In genomic region chr14:78674606-78675005, GRCm38 (mm10) we compare ENCODE assay signal across 18 mouse cellular contexts. TPM values are rescaled to one million over a fixed set of nuclear protein-coding genes. Genes with fewer than 3 reads are reported as not detected.
DNase-seq lines count a peak whose midpoint lies in the region; ATAC-seq and TF ChIP-seq lines count a peak whose summit lies in the region.
"Had no signal": no experiment of that assay in that cellular context is flagged by ENCODE, and none has a peak within 500 bp of the region (broad histone marks: within the 10 kb centered on the region; RNA-seq: fewer than 3 reads in every experiment).

No protein-coding gene starts in this region.

- no peak overlapping the region for H3K4me2 ChIP-seq in heart, postnatal 0 days (ENCODE audit: low read depth, low read length)
- H3K4me2 ChIP-seq in heart, embryonic 12.5 days: no peak overlapping the region
- no peak overlapping the region for H3K4me2 ChIP-seq in lung, embryonic 14.5 days
- H3K4me2 ChIP-seq in forebrain, embryonic 12.5 days: no peak overlapping the region
- H3K4me2 ChIP-seq: heart, embryonic 13.5 days; hindbrain, embryonic 12.5 days; intestine, embryonic 15.5 days; midbrain, embryonic 13.5 days; stomach, embryonic 15.5 days had no signal

- TF ChIP-seq CTCF in heart, postnatal 0 days (IDR thresholded peaks at IDR 0.05; ENCODE audit: low read depth): no peak
- TF ChIP-seq CTCF in lung, embryonic 14.5 days (IDR thresholded peaks at IDR 0.05; ENCODE audit: low read depth): no peak

- H3K4me1 ChIP-seq in heart, postnatal 0 days (ENCODE audit: control insufficient read depth, insufficient read depth): peaks cover 10% of the 10 kb centered on the region
- peaks cover 28% of the 10 kb centered on the region for H3K4me1 ChIP-seq in heart, embryonic 12.5 days (replicated peaks)
- peaks cover 14% of the 10 kb centered on the region for H3K4me1 ChIP-seq in lung, embryonic 14.5 days (ENCODE audit: insufficient read depth)
- H3K4me1 ChIP-seq in forebrain, embryonic 12.5 days: 0 out of 2 replicates have a peak, but pooled peaks cover 3% of the 10 kb centered on the region
- H3K4me1 ChIP-seq: intestine, embryonic 15.5 days had no signal

- WGBS in heart, postnatal 0 days: 62% methylated on average over 9 of the region's 9 CpGs
- 76% methylated on average over 9 of the region's 9 CpGs for WGBS in heart, embryonic 12.5 days
- 69% methylated on average over 9 of the region's 9 CpGs for WGBS in lung, embryonic 14.5 days
- WGBS in forebrain, embryonic 12.5 days: 85% methylated on average over 9 of the region's 9 CpGs

- no peak overlapping the region for H3K4me3 ChIP-seq in heart, postnatal 0 days (ENCODE audit: low read depth, low read length)
- no peak overlapping the region for H3K4me3 ChIP-seq in heart, embryonic 12.5 days
- no peak overlapping the region for H3K4me3 ChIP-seq in lung, embryonic 14.5 days (ENCODE audit: low read depth, low read length)
- H3K4me3 ChIP-seq in forebrain, embryonic 12.5 days (replicated peaks): no peak overlapping the region
- H3K4me3 ChIP-seq: heart, embryonic 13.5 days; hindbrain, embryonic 12.5 days; intestine, embryonic 15.5 days; midbrain, embryonic 13.5 days; stomach, embryonic 15.5 days had no signal

- no peak for ATAC-seq in heart, postnatal 0 days (ENCODE audit: insufficient read depth, low read depth)
- no peak for ATAC-seq in heart, embryonic 12.5 days (ENCODE audit: insufficient number of reproducible peaks, low FRiP score)
- ATAC-seq in lung, embryonic 14.5 days (ENCODE audit: insufficient read depth): peak; percentile 35; the same call in 1 of the 2 replicates
- no peak for ATAC-seq in forebrain, embryonic 12.5 days (ENCODE audit: low FRiP score)
- ATAC-seq: intestine, embryonic 15.5 days; midbrain, embryonic 13.5 days had no signal

- H3K9ac ChIP-seq in heart, postnatal 0 days (replicated peaks; ENCODE audit: low read depth, low read length): no peak overlapping the region
- H3K9ac ChIP-seq in heart, embryonic 12.5 days: no peak overlapping the region
- no peak overlapping the region for H3K9ac ChIP-seq in lung, embryonic 14.5 days
- no peak overlapping the region for H3K9ac ChIP-seq in forebrain, embryonic 12.5 days
- H3K9ac ChIP-seq: heart, embryonic 13.5 days; hindbrain, embryonic 12.5 days; intestine, embryonic 15.5 days; midbrain, embryonic 13.5 days; stomach, embryonic 15.5 days had no signal

- H3K9me3 ChIP-seq in heart, postnatal 0 days (replicated peaks; ENCODE audit: control insufficient read depth, low read length): no peaks in the 10 kb centered on the region
- H3K9me3 ChIP-seq in heart, embryonic 12.5 days (replicated peaks): no peaks in the 10 kb centered on the region
- no peaks in the 10 kb centered on the region for H3K9me3 ChIP-seq in lung, embryonic 14.5 days (ENCODE audit: low read depth, low read length)
- no peaks in the 10 kb centered on the region for H3K9me3 ChIP-seq in forebrain, embryonic 12.5 days
- H3K9me3 ChIP-seq: heart, embryonic 13.5 days; hindbrain, embryonic 12.5 days; intestine, embryonic 15.5 days; midbrain, embryonic 13.5 days; stomach, embryonic 15.5 days had no signal

- TF ChIP-seq EP300 in heart, postnatal 0 days (IDR thresholded peaks at IDR 0.05; ENCODE audit: low read depth): no peak

- peak overlapping the region; percentile 44; the same call in 1 of the 2 replicates for H3K27ac ChIP-seq in heart, postnatal 0 days (ENCODE audit: low read depth)
- H3K27ac ChIP-seq in heart, embryonic 12.5 days (ENCODE audit: poor library complexity, severe bottlenecking): no peak overlapping the region
- H3K27ac ChIP-seq in lung, embryonic 14.5 days (ENCODE audit: low read depth): no peak overlapping the region
- no peak overlapping the region for H3K27ac ChIP-seq in forebrain, embryonic 12.5 days
- H3K27ac ChIP-seq: heart, embryonic 13.5 days; hindbrain, embryonic 12.5 days; intestine, embryonic 15.5 days; midbrain, embryonic 13.5 days; stomach, embryonic 15.5 days had no signal

- H3K27me3 ChIP-seq in heart, postnatal 0 days (ENCODE audit: control insufficient read depth, insufficient read depth, low read length): no peaks in the 10 kb centered on the region
- no peaks in the 10 kb centered on the region for H3K27me3 ChIP-seq in heart, embryonic 12.5 days (replicated peaks)
- no peaks in the 10 kb centered on the region for H3K27me3 ChIP-seq in lung, embryonic 14.5 days (ENCODE audit: insufficient read depth, low read length)
- no peaks in the 10 kb centered on the region for H3K27me3 ChIP-seq in forebrain, embryonic 12.5 days
- H3K27me3 ChIP-seq: CH12.LX; heart, embryonic 13.5 days; hindbrain, embryonic 12.5 days; intestine, embryonic 15.5 days; midbrain, embryonic 13.5 days; stomach, embryonic 15.5 days had no signal

- DNase-seq in heart, postnatal 0 days (ENCODE audit: low spot score): peak; percentile 48
- peak; percentile 70 for DNase-seq in lung, embryonic 14.5 days
- DNase-seq in lung, adult 18-20 months: no peak
- peak; percentile 73 for DNase-seq in NIH3T3 (ENCODE audit: low read depth)
- DNase-seq in kidney, postnatal 36 days: peak; percentile 43 to 62
- no peak for DNase-seq in urinary bladder, postnatal 14 days (ENCODE audit: low spot score)
- DNase-seq: gastrocnemius, postnatal 10 days; layer of hippocampus, adult 9-11 months; right cerebral cortex, adult 18-20 months; spleen, adult 18-20 months had no signal

- no peaks in the 10 kb centered on the region for H3K36me3 ChIP-seq in heart, postnatal 0 days (replicated peaks; ENCODE audit: control insufficient read depth, insufficient read depth, low read length)
- H3K36me3 ChIP-seq in heart, embryonic 12.5 days: no peaks in the 10 kb centered on the region
- H3K36me3 ChIP-seq in lung, embryonic 14.5 days (ENCODE audit: insufficient read depth): no peaks in the 10 kb centered on the region
- no peaks in the 10 kb centered on the region for H3K36me3 ChIP-seq in forebrain, embryonic 12.5 days (replicated peaks)
- H3K36me3 ChIP-seq: heart, embryonic 13.5 days; hindbrain, embryonic 12.5 days; intestine, embryonic 15.5 days; midbrain, embryonic 13.5 days; stomach, embryonic 15.5 days had no signal

RNA-seq across cellular contexts. Expression of gene Dgkh, which starts 58.0 kb away (rescaled TPM):
- total RNA-seq in heart, postnatal 0 days (2014; rRNA removed; ENCODE audit: low replicate concordance): 4.7 and 6.8 TPM in 2 replicates
- polyA plus RNA-seq in heart, postnatal 0 days (2015; fragmentation: Nextera tagmentation; extraction: Ambion mirVana): 1.1 and 1.2 TPM in 2 replicates
- polyA plus RNA-seq in heart, embryonic 12.5 days (2016; fragmentation: Nextera tagmentation; extraction: Ambion mirVana): 2.5 and 2.8 TPM in 2 replicates
- 3.0 and 3.4 TPM in 2 replicates for polyA plus RNA-seq in lung, embryonic 14.5 days (2014; fragmentation: Nextera tagmentation; extraction: Ambion mirVana)
- polyA plus RNA-seq in forebrain, embryonic 12.5 days (2016; fragmentation: Nextera tagmentation; extraction: Ambion mirVana): 1.2 and 1.6 TPM in 2 replicates

Comparison
In these comparisons a context has a peak if more than half of its experiments do, and no peak if none do; other contexts are left out.
1. DNase-seq: peak in heart, postnatal 0 days (single experiment), lung, embryonic 14.5 days (single experiment), NIH3T3 (single experiment) and kidney, postnatal 36 days (2 of 2); none in lung, adult 18-20 months (0 of 2) and urinary bladder, postnatal 14 days (single experiment).